Mouse (Mus musculus) C2C12 (cell line): ENCODE data around the gene Siglece.

Experiments used
- CTCF ChIP-seq: IDR thresholded peaks from one replicate; pipeline ENCODE4 v1.5.1; 2011; ENCODE audit not compliant: control insufficient read depth, insufficient read depth, insufficient read length
- MAX ChIP-seq: IDR thresholded peaks from one replicate; pipeline ENCODE4 v1.6.1; 2011; ENCODE audit warnings: mild to moderate bottlenecking, control low read depth

GRCm38 (mm10) chr7:43671809-43672580, 12.0 kb upstream of the Siglece start, which contains the start of gene Ctu1:
- no peak for TF ChIP-seq CTCF
- peak; percentile 38 for TF ChIP-seq MAX
